Mouse (Mus musculus) adrenal gland, postnatal 0 days (tissue): ENCODE data around the gene Wdr83. TPM values are rescaled to one million over a fixed set of nuclear protein-coding genes. Genes with fewer than 3 reads are reported as not detected.

Experiments used
- microRNA-seq: library from miRNA; unstranded; fragments of <30 nt; microRNA quantifications from one replicate; pipeline ENCODE4, GENCODE M21; 2016; ENCODE audit warnings: borderline replicate concordance; ENCODE audit not compliant: insufficient number of aligned reads
- polyA plus RNA-seq: library from polyadenylated mRNA; unstranded; fragments of >200 nt; fragmentation: Nextera tagmentation; extraction: Ambion mirVana; gene quantifications from 2 replicates; pipeline ENCODE4 v1.2.1, GENCODE M21; 2015

Gene Wdr83
- 23.8 and 33.0 TPM in 2 replicates for polyA plus RNA-seq

GRCm38 (mm10) chr8:85081216-85081555 lies at the start of gene Wdr83:
TSS of gene Wdr83 (minus strand) at chr8:85081306.

GRCm38 (mm10) chr8:85122995-85123394 lies 41.9 kb upstream of the Wdr83 start, which contains the start of gene Zfp791:
TSS of gene Zfp791 (minus strand) at chr8:85123095.

GRCm38 (mm10) chr8:85083108-85083813 lies 2.2 kb upstream of the Wdr83 start, which contains the start of gene Man2b1:
TSS of gene Man2b1 (plus strand) at chr8:85083270.

GRCm38 (mm10) chr8:85080532-85081215 lies 432 bp downstream of the Wdr83 start, which contains the start of gene Wdr83os:
TSS of gene Wdr83os (plus strand) at chr8:85080740.

GRCm38 (mm10) chr8:85071514-85072281 lies 9.4 kb downstream of the Wdr83 start, which contains the start of gene Dhps:
TSS of gene Dhps (plus strand) at chr8:85071757.

GRCm38 (mm10) chr8:85067982-85068381 lies 13.1 kb downstream of the Wdr83 start, which contains the start of gene Gm5741:
TSS of gene Gm5741 (minus strand) at chr8:85067982.

GRCm38 (mm10) chr8:85059879-85060616 lies 21.1 kb downstream of the Wdr83 start, which contains the start of gene Fbxw9:
TSS of gene Fbxw9 (plus strand) at chr8:85060055.

GRCm38 (mm10) chr8:85036718-85037365 lies 44.3 kb downstream of the Wdr83 start, which contains the start of gene Tnpo2:
TSS of gene Tnpo2 (plus strand) at chr8:85036915.

GRCm38 (mm10) chr8:85026670-85027515 lies 54.2 kb downstream of the Wdr83 start, which contains the start of gene Trir:
TSS of gene Trir (plus strand) at chr8:85026823.

GRCm38 (mm10) chr8:85025098-85025932 lies 55.8 kb downstream of the Wdr83 start, which contains the start of gene Asna1:
TSS of gene Asna1 (minus strand) at chr8:85025281.

Small RNA genes within 50 kb of the gene (microRNA-seq; reads per million reads assigned to microRNA genes)
- gene Gm23388 (not detected), gene Mir7070 (not detected)

Other genes starting within 250 kb of the Wdr83 start
- 74.9 and 88.3 TPM in 2 replicates for gene Gadd45gip1, start 249.8 kb downstream of the Wdr83 start, polyA plus RNA-seq
- gene Rad23a, start 240.6 kb downstream of the Wdr83 start, polyA plus RNA-seq = 80.9 and 112 TPM in 2 replicates
- 326 and 438 TPM in 2 replicates for gene Calr, start 234.4 kb downstream of the Wdr83 start, polyA plus RNA-seq
- gene Farsa, start 224.3 kb downstream of the Wdr83 start, polyA plus RNA-seq = 34.4 and 47.4 TPM in 2 replicates
- gene Syce2, start 209.2 kb downstream of the Wdr83 start, polyA plus RNA-seq = 52.9 and 54.5 TPM in 2 replicates
- gene Gcdh, start 187.4 kb downstream of the Wdr83 start, polyA plus RNA-seq = 29.7 and 48.4 TPM in 2 replicates
- 9.0 and 20.1 TPM in 2 replicates for gene Klf1, start 179.4 kb downstream of the Wdr83 start, polyA plus RNA-seq
- 10.5 and 16.2 TPM in 2 replicates for gene Dnase2a, start 172.7 kb downstream of the Wdr83 start, polyA plus RNA-seq
- gene Mast1, start 143.9 kb downstream of the Wdr83 start, polyA plus RNA-seq = 3.6 and 11.0 TPM in 2 replicates
- gene Rtbdn, start 134.3 kb downstream of the Wdr83 start, polyA plus RNA-seq = 0.12 and 0.61 TPM in 2 replicates
- gene Gm49661, start 111.9 kb downstream of the Wdr83 start, polyA plus RNA-seq = 0.81 TPM in 1 of 2 replicates, not detected in the other
- gene Prdx2, start 111.7 kb downstream of the Wdr83 start, polyA plus RNA-seq = 788 and 1,010 TPM in 2 replicates
- gene Rnaseh2a, start 111.5 kb downstream of the Wdr83 start, polyA plus RNA-seq = 136 and 227 TPM in 2 replicates
- 25.6 and 40.6 TPM in 2 replicates for gene Junb, start 102.6 kb downstream of the Wdr83 start, polyA plus RNA-seq
- gene Hook2, start 90.7 kb downstream of the Wdr83 start, polyA plus RNA-seq = 8.6 and 12.6 TPM in 2 replicates
- not detected in 2 replicates for gene Best2, start 66.8 kb downstream of the Wdr83 start, polyA plus RNA-seq
- 101 and 111 TPM in 2 replicates for gene Asna1, start 56.0 kb downstream of the Wdr83 start, polyA plus RNA-seq
- gene Trir, start 54.5 kb downstream of the Wdr83 start, polyA plus RNA-seq = 114 and 124 TPM in 2 replicates
- 15.4 and 16.3 TPM in 2 replicates for gene Tnpo2, start 44.4 kb downstream of the Wdr83 start, polyA plus RNA-seq
- 33.5 and 34.5 TPM in 2 replicates for gene Fbxw9, start 21.3 kb downstream of the Wdr83 start, polyA plus RNA-seq
- not detected in 2 replicates for gene Gm5741, start 13.3 kb downstream of the Wdr83 start, polyA plus RNA-seq
- 54.9 and 58.6 TPM in 2 replicates for gene Dhps, start 9.5 kb downstream of the Wdr83 start, polyA plus RNA-seq
- gene Wdr83os, start 566 bp downstream of the Wdr83 start, polyA plus RNA-seq = 109 and 143 TPM in 2 replicates
- gene Man2b1, start 2.0 kb upstream of the Wdr83 start, polyA plus RNA-seq = 30.0 and 40.0 TPM in 2 replicates
- 1.4 and 2.2 TPM in 2 replicates for gene Zfp791, start 41.8 kb upstream of the Wdr83 start, polyA plus RNA-seq
- gene Cks1brt, start 70.6 kb upstream of the Wdr83 start, polyA plus RNA-seq = not detected in 2 replicates
- not detected in 2 replicates for gene Olfr371, start 144.7 kb upstream of the Wdr83 start, polyA plus RNA-seq
- 61.5 and 63.4 TPM in 2 replicates for gene Orc6, start 218.3 kb upstream of the Wdr83 start, polyA plus RNA-seq
- gene Vps35, start 218.5 kb upstream of the Wdr83 start, polyA plus RNA-seq = 140 and 147 TPM in 2 replicates